Mouse (Mus musculus) ZHBTc4 (cell line): Measurements from ENCODE around the gene Smyd1.

Experiments
- DNase-seq: peaks from one replicate; pipeline ENCODE4 v3.0.0-alpha.2; 2011; ENCODE audit warnings: low read depth, low spot score

The Smyd1 gene

GRCm38 (mm10) chr6:71208691-71209090, 113.3 kb downstream of the Smyd1 start:
- peak; percentile 64 for DNase-seq

- DNase-seq, result no peak
Observed at GRCm38 (mm10) chr6:71204166-71204565, 117.9 kb downstream of the Smyd1 start.

GRCm38 (mm10) chr6:71203674-71204073, 118.4 kb downstream of the Smyd1 start:
- DNase-seq, result no peak

- peak; percentile 29 for DNase-seq
Observed at GRCm38 (mm10) chr6:71201925-71202324, 120.1 kb downstream of the Smyd1 start.

GRCm38 (mm10) chr6:71199612-71200011, 122.4 kb downstream of the Smyd1 start, which contains the start of gene Fabp1:
Fabp1 (plus strand) TSS chr6:71199827.
- no peak for DNase-seq

- peak; percentile 55 for DNase-seq
Observed at GRCm38 (mm10) chr6:71197636-71198535, 124.1 kb downstream of the Smyd1 start.

- no peak for DNase-seq
Observed at GRCm38 (mm10) chr6:71196107-71196506, 125.9 kb downstream of the Smyd1 start.

GRCm38 (mm10) chr6:71193151-71193740, 128.8 kb downstream of the Smyd1 start:
- DNase-seq, result no peak

GRCm38 (mm10) chr6:71190501-71190900, 131.5 kb downstream of the Smyd1 start:
- no peak for DNase-seq

GRCm38 (mm10) chr6:71189578-71189977, 132.5 kb downstream of the Smyd1 start:
- DNase-seq, result peak; percentile 35

GRCm38 (mm10) chr6:71184941-71185604, 137.0 kb downstream of the Smyd1 start:
- DNase-seq, result no peak

GRCm38 (mm10) chr6:71180596-71180995, 141.4 kb downstream of the Smyd1 start:
- no peak for DNase-seq

- no peak for DNase-seq
Observed at GRCm38 (mm10) chr6:71172812-71173580, 149.0 kb downstream of the Smyd1 start.

- peak; percentile 80 for DNase-seq
Observed at GRCm38 (mm10) chr6:71166551-71167169, 155.4 kb downstream of the Smyd1 start.

- peak; percentile 81 for DNase-seq
Observed at GRCm38 (mm10) chr6:71164394-71164793, 157.6 kb downstream of the Smyd1 start.
